Mouse (Mus musculus) midbrain, embryonic 11.5 days (tissue): ENCODE data around the gene Jmjd1c. TPM values are rescaled to one million over a fixed set of nuclear protein-coding genes. Genes with fewer than 3 reads are reported as not detected.

Experiments
- ATAC-seq: fragments of 200-750 bp; cut with Nextera tagmentation; 2 replicates; pipeline ENCODE4 v1.8.0; 2017; ENCODE audit warnings: moderate TSS enrichment, moderate library complexity; ENCODE audit not compliant: low FRiP score
- DNase-seq: peaks from one replicate; pipeline ENCODE4 v3.0.0; 2015; ENCODE audit warnings: low spot score; ENCODE audit errors: missing footprints
- H3K27ac ChIP-seq: fragments of 300-500 bp; sonication (generic); 2 replicates; pipeline ENCODE4 v1.5.1; 2014; ENCODE audit warnings: low read depth, low read length
- H3K27me3 ChIP-seq: fragments of 300-500 bp; sonication (generic); 2 replicates; pipeline ENCODE4 v1.6.1; 2014; ENCODE audit warnings: mild to moderate bottlenecking, low read length, moderate library complexity, mixed read lengths; ENCODE audit not compliant: control insufficient read depth, insufficient read depth
- H3K36me3 ChIP-seq: fragments of 300-500 bp; sonication (generic); 2 replicates; pipeline ENCODE4 v1.6.1; 2014; ENCODE audit warnings: mild to moderate bottlenecking, low read length, moderate library complexity, mixed read lengths; ENCODE audit not compliant: control insufficient read depth, insufficient read depth
- H3K4me1 ChIP-seq: fragments of 300-500 bp; sonication (generic); 2 replicates; pipeline ENCODE4 v1.6.1; 2014; ENCODE audit warnings: low read length; ENCODE audit not compliant: control insufficient read depth, insufficient read depth
- H3K4me2 ChIP-seq: fragments of 300-500 bp; sonication (generic); 2 replicates; pipeline ENCODE4 v1.6.1; 2014; ENCODE audit warnings: mild to moderate bottlenecking, moderate library complexity
- H3K4me3 ChIP-seq: fragments of 300-500 bp; sonication (generic); 2 replicates; pipeline ENCODE4 v1.5.1; 2014; ENCODE audit warnings: low read depth, low read length
- H3K9ac ChIP-seq: fragments of 300-500 bp; sonication (generic); 2 replicates; pipeline ENCODE4 v1.6.1; 2014; ENCODE audit warnings: low read length
- H3K9me3 ChIP-seq: fragments of 300-500 bp; sonication (generic); 2 replicates; pipeline ENCODE4 v1.6.1; 2016; ENCODE audit warnings: low read length; ENCODE audit not compliant: control insufficient read depth
- WGBS: fragments of 180-500 bp; shearing (Covaris S2); extraction: QIAGEN DNeasy Blood & Tissue Kit; methylation state at CpG from one replicate; pipeline ENCODE4 v1.1.7; 2014; 5-methylcytosine and 5-hydroxymethylcytosine counted together
- polyA plus RNA-seq: library from polyadenylated mRNA; unstranded; fragments of >200 nt; fragmentation: Nextera tagmentation; extraction: Ambion mirVana; gene quantifications from 2 replicates; pipeline ENCODE4 v1.2.1, GENCODE M21; 2014

The Jmjd1c gene
- polyA plus RNA-seq, 1 experiment from 2014 or later, result 46.9 TPM

- H3K4me3 ChIP-seq, result no peak overlapping the region
- 78% methylated on average over 17 of the region's 17 CpGs for WGBS
Measured at GRCm38 (mm10) chr10:67055867-67056856, 39.8 kb upstream of the Jmjd1c start.

GRCm38 (mm10) chr10:67057208-67057607 is 38.7 kb upstream of the Jmjd1c start:
- Histone ChIP-seq H3K9me3 (no peaks in the 10 kb centered on the region), H3K36me3 (no peaks in the 10 kb centered on the region), H3K4me1 (peaks cover 5% of the 10 kb centered on the region), H3K9ac (no peak overlapping the region), H3K27ac (no peak overlapping the region), H3K27me3 (no peaks in the 10 kb centered on the region), H3K4me2 (no peak overlapping the region), H3K4me3 (no peak overlapping the region)
- no peak for ATAC-seq
- DNase-seq, result no peak

More at GRCm38 (mm10) chr10:67055867-67056856, 39.8 kb upstream of the Jmjd1c start:
- DNase-seq, result no peak
- Histone ChIP-seq H3K36me3 (no peaks in the 10 kb centered on the region), H3K4me2 (no peak overlapping the region), H3K4me1 (peaks cover 7% of the 10 kb centered on the region), H3K9me3 (no peaks in the 10 kb centered on the region), H3K9ac (no peak overlapping the region), H3K27ac (no peak overlapping the region), H3K27me3 (no peaks in the 10 kb centered on the region)
- no peak for ATAC-seq

- H3K36me3 ChIP-seq, result no peaks in the 10 kb centered on the region
- H3K4me3 ChIP-seq, result no peak overlapping the region
- peaks cover 5% of the 10 kb centered on the region for H3K4me1 ChIP-seq
- no peak for DNase-seq
- no peak overlapping the region for H3K27ac ChIP-seq
- no peak overlapping the region for H3K4me2 ChIP-seq
- H3K27me3 ChIP-seq, result no peaks in the 10 kb centered on the region
- H3K9me3 ChIP-seq, result no peaks in the 10 kb centered on the region
- ATAC-seq, result no peak
- WGBS, result 93% methylated on average over 6 of the region's 6 CpGs
- no peak overlapping the region for H3K9ac ChIP-seq
Measured at GRCm38 (mm10) chr10:67057696-67058095, 38.2 kb upstream of the Jmjd1c start.

- 90% methylated on average over 7 of the region's 7 CpGs for WGBS
- no peak overlapping the region for H3K4me2 ChIP-seq
- H3K27ac ChIP-seq, result no peak overlapping the region
- no peak for DNase-seq
- ATAC-seq, result no peak
- no peak overlapping the region for H3K4me3 ChIP-seq
- no peaks in the 10 kb centered on the region for H3K9me3 ChIP-seq
- H3K9ac ChIP-seq, result no peak overlapping the region
- H3K27me3 ChIP-seq, result no peaks in the 10 kb centered on the region
- no peaks in the 10 kb centered on the region for H3K36me3 ChIP-seq
- H3K4me1 ChIP-seq, result peaks cover 4% of the 10 kb centered on the region
Measured at GRCm38 (mm10) chr10:67058297-67058696, 37.6 kb upstream of the Jmjd1c start.

GRCm38 (mm10) chr10:67058702-67059101 is 37.2 kb upstream of the Jmjd1c start:
- Histone ChIP-seq H3K27ac (no peak overlapping the region), H3K27me3 (no peaks in the 10 kb centered on the region), H3K4me1 (peaks cover under 1% of the 10 kb centered on the region; the same call in 1 of the 2 replicates), H3K36me3 (no peaks in the 10 kb centered on the region), H3K4me2 (no peak overlapping the region), H3K9ac (no peak overlapping the region), H3K4me3 (no peak overlapping the region), H3K9me3 (no peaks in the 10 kb centered on the region)
- ATAC-seq, result no peak
- WGBS, result 86% methylated on average over 6 of the region's 6 CpGs
- no peak for DNase-seq

- no peaks in the 10 kb centered on the region for H3K27me3 ChIP-seq
- no peak overlapping the region for H3K9ac ChIP-seq
- WGBS, result 45% methylated on average over 10 of the region's 10 CpGs
- H3K36me3 ChIP-seq, result no peaks in the 10 kb centered on the region
- H3K27ac ChIP-seq, result no peak overlapping the region
- H3K9me3 ChIP-seq, result no peaks in the 10 kb centered on the region
- peaks cover 5% of the 10 kb centered on the region; the same call in 1 of the 2 replicates for H3K4me1 ChIP-seq
- no peak for DNase-seq
- no peak overlapping the region for H3K4me3 ChIP-seq
- H3K4me2 ChIP-seq, result no peak overlapping the region
- peak; percentile 35 for ATAC-seq
Measured at GRCm38 (mm10) chr10:67061367-67061801, 34.5 kb upstream of the Jmjd1c start.

- Histone ChIP-seq H3K36me3 (no peaks in the 10 kb centered on the region), H3K4me2 (no peak overlapping the region), H3K4me3 (no peak overlapping the region), H3K27ac (no peak overlapping the region), H3K27me3 (no peaks in the 10 kb centered on the region), H3K9ac (no peak overlapping the region), H3K9me3 (no peaks in the 10 kb centered on the region), H3K4me1 (peaks cover 8% of the 10 kb centered on the region; the same call in 1 of the 2 replicates)
- ATAC-seq (no peak), DNase-seq (no peak)
- WGBS, result 61% methylated on average over 4 of the region's 4 CpGs
Measured at GRCm38 (mm10) chr10:67061823-67062222, 34.1 kb upstream of the Jmjd1c start.

- no peaks in the 10 kb centered on the region for H3K9me3 ChIP-seq
- H3K4me1 ChIP-seq, result peaks cover 8% of the 10 kb centered on the region; the same call in 1 of the 2 replicates
- H3K4me3 ChIP-seq, result no peak overlapping the region
- DNase-seq (no peak), ATAC-seq (no peak)
- no peaks in the 10 kb centered on the region for H3K36me3 ChIP-seq
- H3K4me2 ChIP-seq, result no peak overlapping the region
- no peak overlapping the region for H3K9ac ChIP-seq
- 77% methylated on average over 7 of the region's 7 CpGs for WGBS
- no peaks in the 10 kb centered on the region for H3K27me3 ChIP-seq
- no peak overlapping the region for H3K27ac ChIP-seq
Measured at GRCm38 (mm10) chr10:67065277-67065887, 30.5 kb upstream of the Jmjd1c start.

GRCm38 (mm10) chr10:67065927-67066326 is 30.0 kb upstream of the Jmjd1c start:
- DNase-seq (no peak), ATAC-seq (peak; percentile 62; the same call in 1 of the 2 replicates)
- WGBS, result 56% methylated on average over 5 of the region's 5 CpGs
- Histone ChIP-seq H3K4me2 (no peak overlapping the region), H3K27ac (no peak overlapping the region; the same call in 1 of the 2 replicates), H3K9me3 (no peaks in the 10 kb centered on the region), H3K27me3 (no peaks in the 10 kb centered on the region), H3K36me3 (no peaks in the 10 kb centered on the region), H3K4me1 (peaks cover 8% of the 10 kb centered on the region; the same call in 1 of the 2 replicates), H3K9ac (no peak overlapping the region), H3K4me3 (no peak overlapping the region)
